Mouse (Mus musculus) megakaryocyte, embryonic 14.5 days (primary cell): ENCODE measurements around the gene Rnf144a.

Source experiments
- FLI1 ChIP-seq: IDR thresholded peaks from 2 replicates; pipeline ENCODE4 v1.6.1; 2012; ENCODE audit warnings: low read length, inconsistent platforms, mixed read lengths
- GATA1 ChIP-seq: IDR thresholded peaks from 3 replicates; pipeline ENCODE4 v1.6.1; 2012; ENCODE audit warnings: mixed read lengths, low read length, inconsistent platforms, borderline replicate concordance

DNA sequence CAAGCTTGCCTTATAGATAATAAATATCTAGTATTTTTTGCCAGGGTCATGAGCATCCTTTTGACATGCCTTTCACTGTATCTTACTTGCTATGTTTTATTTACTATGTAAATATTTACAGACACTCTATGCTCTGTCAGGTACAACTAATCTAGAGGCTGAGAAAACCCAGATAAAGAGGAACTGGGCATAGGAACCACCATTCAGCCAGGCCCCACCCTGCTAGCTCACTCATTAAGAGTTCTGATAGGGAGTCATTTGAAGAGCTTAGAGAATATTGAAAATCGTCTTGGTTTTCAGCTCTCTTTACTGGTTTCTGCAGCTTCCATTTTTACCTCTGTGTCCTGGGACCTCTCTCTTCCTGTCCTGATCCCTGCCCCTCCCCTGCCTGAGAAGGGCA lies 36.1 kb upstream of the Rnf144a start:
- TF ChIP-seq GATA1 (no peak), FLI1 (no peak)
